Mouse (Mus musculus) G1E (cell line): Measurements from ENCODE around the gene Cdh1.

Experiments used
- CTCF ChIP-seq: IDR thresholded peaks from 2 replicates; pipeline ENCODE4 v1.5.1; 2012; ENCODE audit warnings: low read depth, low read length, inconsistent platforms, mixed read lengths
- GATA1 ChIP-seq: IDR thresholded peaks from 2 replicates; pipeline ENCODE4 v1.6.1; 2012; ENCODE audit warnings: borderline replicate concordance, low read length, inconsistent platforms, mixed read lengths

- TF ChIP-seq CTCF (no peak), GATA1 (no peak)
These were observed 20.3 kb downstream of the Cdh1 start for GRCm38 (mm10) chr8:106623451-106623850.
